Mouse (Mus musculus): ENCODE results near the gene Cbln4. TPM values are rescaled to one million over a fixed set of nuclear protein-coding genes. Genes with fewer than 3 reads are reported as not detected.

Cbln4 gene
- polyA plus RNA-seq (2012; rRNA removed) = 0.03 and 0.04 TPM in 2 replicates

DNA sequence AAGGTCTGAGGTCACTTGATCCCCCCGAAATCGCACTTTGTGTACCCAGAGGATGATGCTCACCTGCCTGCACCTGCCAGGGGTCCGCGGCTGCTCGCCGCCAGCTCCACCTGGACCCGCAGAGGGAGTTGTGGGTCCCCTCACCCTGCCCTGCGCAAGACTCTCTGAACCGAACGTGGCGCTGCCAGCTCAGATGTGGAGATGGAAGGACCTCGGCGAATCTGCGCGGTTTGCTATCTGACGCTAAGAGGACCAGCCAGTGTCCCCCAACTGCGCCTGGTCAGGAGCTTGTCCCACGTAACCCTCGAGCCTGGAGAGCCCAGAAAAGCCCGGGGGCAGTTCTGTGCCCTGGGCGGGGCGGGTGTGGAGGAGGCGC lies at the start of gene Cbln4:
TSS of gene Cbln4 (minus strand) at position 232 of the 376 bp plus-strand sequence.
- 3% methylated on average over 23 of the region's 23 CpGs for WGBS
- DNase-seq (ENCODE audit: low read depth, low spot score) = no peak

DNA sequence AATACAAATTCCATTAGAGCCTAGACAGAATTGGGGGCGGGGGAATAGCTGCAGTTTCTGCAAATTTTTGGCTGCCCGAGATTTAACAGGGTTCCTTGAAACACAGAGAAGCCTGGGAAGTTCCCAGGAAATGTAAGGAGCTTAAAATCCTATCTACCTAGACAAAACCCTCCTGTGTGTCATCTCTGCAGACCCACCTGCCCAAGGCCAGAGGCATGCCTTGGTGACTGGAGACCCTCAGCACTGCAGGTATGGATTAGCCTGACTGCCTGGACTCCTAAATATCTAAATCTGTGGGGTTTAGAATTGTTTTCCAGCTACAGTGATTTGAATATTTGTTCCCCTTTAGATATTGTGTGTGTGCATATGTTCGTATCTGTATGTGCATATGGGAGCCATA lies 35.3 kb upstream of the Cbln4 start:
- no peak for DNase-seq (ENCODE audit: low read depth, low spot score)
- 56% methylated on average over 3 of the region's 3 CpGs for WGBS

DNA sequence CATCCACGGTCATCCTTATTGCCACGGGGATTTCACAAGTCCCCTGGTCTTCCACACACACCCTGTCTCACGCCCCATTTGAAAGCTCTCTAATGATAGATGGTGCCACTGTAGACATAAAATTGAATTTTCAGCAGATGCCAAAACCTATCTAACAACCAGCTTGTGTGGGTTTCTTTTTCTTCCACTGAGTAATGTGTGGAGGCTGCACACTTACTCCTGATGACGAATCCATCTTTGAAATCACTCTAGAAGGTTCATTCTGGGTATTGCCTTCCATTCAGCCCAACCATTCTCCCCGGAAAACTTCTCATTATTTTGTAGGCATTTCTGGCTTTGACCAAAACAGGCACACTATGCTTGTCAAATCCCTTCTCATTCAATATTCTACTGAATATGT lies 33.0 kb upstream of the Cbln4 start:
- DNase-seq (ENCODE audit: low read depth, low spot score) = no peak

DNA sequence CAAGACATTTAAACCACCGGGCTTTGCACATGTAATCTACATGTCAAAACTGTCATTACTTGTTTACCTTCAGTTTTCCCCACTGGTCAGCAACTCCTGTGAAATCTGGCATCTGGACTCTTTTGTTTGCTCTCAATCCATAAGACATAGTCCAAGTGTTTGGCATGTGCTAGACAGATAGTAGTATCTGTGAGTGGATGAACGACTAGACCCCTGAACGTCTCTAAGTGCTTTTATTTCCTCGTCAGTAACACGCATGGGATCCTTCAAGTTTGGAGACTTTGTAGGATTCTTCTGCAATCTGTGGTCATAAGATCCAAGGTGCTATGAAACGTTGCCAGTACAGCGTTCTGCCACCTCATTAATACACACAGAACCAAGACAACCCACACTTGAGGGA lies 19.6 kb upstream of the Cbln4 start:
- 75% methylated on average over 7 of the region's 7 CpGs for WGBS
- DNase-seq (ENCODE audit: low read depth, low spot score) = no peak

More for the DNA sequence above, 33.0 kb upstream of the Cbln4 start:
- 78% methylated on average over 5 of the region's 5 CpGs for WGBS

DNA sequence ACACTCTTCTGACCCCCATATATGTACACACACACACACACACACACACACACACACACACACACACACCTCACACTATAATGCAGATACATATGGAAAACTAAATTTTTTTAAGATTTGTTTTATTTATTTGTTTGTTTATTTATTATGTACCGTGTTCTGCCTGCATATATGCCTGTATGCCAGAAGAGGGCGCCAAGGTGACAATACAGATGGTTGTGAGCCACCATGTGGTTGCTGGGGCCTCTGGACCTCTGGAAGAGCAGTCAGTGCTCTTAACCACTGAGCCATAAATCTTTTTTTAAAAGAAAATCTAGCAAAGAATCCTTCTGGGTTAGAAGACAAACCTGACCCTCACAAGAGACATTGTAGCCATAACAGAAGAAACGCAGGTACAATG lies 16.5 kb upstream of the Cbln4 start:
- WGBS = 56% methylated on average over 3 of the region's 3 CpGs
- DNase-seq (ENCODE audit: low read depth, low spot score) = no peak

DNA sequence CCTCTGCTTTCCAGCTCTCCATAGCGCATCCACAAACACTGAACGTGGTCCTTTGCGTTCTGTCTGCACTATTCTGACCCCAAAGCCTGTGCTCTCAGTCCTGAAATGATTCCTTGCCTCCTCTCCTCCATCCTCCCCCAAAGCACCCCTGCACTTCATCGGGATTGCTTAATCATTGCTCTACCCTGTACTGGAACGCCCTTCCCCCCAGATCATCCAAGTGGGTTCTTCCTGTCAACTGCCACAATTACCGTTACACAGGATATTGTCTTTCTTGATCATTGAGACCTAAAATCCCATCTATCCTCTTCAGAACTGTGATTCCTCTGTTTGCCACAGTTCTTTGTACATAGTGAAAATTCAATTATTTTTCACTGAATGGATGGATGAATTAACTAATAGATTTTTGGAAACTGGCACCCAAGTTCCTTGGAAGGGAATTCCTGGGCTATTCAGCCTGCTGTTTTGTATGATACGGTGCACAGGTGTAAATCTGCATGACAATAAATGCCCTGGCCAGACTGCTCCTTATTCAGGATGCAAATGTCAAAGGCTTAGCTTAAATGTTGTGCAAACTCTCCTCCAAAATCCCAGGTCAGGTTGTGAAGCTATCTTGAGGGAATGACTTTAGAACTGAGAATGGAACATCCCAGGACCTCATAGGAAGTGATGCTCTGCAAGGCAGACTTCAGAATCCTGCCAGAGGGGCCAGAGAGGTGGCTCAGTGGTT lies 15.8 kb upstream of the Cbln4 start:
- DNase-seq (ENCODE audit: low read depth, low spot score) = no peak
- WGBS = 64% methylated on average over 7 of the region's 7 CpGs

DNA sequence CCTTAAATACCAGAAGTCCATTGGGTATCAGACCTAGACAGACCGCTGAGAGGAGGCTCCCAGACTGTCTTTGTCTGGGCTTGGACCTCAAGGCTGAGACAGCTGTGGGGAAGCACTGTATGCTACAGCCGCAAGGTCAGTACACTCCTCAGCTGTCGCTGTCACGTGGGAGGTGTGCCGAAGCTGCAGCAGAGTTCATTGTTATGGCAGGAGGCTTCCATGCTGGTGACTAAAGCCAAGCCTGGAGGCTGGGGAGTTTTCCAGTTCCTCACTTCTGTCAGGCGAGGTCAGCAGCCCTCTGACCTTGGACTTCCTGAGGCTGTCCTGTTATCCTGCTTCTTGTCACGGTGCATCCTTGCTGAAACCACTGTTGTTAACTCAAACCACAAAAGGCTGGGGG lies 2.7 kb upstream of the Cbln4 start:
- 48% methylated on average over 7 of the region's 7 CpGs for WGBS
- no peak for DNase-seq (ENCODE audit: low read depth, low spot score)

DNA sequence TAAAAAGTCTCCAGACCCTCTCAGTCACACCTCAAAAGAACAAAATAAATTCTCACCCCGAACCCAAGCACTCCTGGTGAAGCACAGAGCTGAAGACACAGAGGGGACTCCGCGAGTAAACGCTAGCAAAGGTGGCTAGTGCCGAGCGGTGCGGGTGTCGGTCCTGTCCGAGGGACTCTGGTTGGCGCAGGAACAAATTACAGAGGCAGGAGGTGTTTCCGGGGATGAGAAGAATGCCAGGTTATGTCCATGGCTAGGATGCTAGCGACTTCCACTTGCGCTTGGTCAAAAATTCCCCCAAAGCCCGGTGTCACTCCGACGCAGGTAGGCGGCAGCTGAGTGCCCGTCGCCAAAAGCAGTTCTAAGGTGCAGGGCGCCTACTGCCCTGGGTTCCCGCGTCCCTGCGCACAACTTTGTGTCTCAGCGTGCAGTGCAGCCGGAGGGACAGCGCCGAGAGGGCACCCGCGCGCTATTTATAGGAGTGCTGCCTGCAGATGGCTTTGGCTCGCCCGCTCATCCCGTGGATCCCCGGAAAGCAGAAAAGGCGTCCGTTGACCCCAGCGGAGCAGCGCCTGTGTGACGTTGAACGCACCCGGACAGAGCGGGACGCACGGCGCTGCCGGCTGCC lies 545 bp downstream of the Cbln4 start:
- no peak for DNase-seq (ENCODE audit: low read depth, low spot score)
- 3% methylated on average over 46 of the region's 46 CpGs for whole genome bisulfite sequencing

DNA sequence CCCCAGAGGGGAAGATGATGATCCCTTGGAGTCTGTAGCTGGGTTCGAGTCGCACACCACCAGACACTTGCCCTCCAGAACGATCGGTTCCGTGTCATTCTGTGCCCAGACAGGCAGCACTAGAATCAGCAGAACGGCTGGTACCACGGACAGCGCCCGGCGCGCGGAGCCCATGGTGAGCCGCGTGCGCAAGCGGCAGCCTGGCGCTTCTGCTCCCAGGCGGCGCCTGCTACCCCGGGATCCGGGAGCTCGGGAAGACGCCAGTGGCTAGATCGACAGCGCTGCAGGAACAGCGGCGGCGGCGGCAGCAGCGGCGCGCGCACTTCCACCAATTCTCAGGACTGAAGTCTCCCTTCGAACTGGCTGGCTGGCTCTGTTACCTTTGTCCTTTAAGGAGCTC lies 1.1 kb downstream of the Cbln4 start:
- WGBS = 3% methylated on average over 34 of the region's 34 CpGs
- DNase-seq (ENCODE audit: low read depth, low spot score) = no peak

DNA sequence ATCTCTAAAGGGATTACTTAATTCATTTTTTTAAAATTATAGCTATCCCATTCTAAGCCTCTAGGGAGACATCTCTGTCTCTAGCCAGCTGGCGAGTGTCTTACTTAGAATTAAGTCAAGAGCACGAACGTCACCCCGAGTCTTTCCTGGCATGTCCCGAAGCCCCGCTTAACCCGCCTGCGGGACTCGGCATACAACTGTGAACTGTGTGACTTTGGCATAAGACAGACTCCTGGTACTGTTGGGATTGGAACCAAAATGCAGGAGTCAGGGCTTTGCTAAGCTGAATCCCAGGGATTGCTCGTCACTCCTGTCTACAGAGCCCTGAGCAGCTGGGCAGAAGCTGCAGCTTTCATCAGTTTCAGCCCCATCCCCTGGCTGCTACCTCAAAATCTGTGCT lies 2.4 kb downstream of the Cbln4 start:
- DNase-seq (ENCODE audit: low read depth, low spot score) = no peak
- 73% methylated on average over 10 of the region's 10 CpGs for WGBS

DNA sequence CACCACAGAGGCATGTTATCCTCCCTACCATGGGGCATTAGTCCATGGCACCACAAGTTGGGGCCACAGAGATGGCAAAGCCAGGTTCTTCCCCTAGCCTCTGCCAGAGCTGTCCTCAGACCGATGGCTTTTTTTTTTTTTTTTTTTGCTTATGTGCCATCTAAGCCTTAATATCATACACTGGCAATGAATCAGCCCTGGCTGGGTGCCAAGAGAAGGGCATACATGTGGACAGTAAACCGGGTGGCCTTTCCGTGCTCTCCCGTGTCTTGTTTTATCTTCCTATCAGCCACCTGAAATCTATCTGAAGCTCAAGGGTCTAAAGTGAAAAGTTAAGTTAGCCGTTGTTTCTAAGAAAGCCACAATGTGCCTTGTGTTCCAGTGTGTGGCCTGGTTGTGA lies 3.7 kb downstream of the Cbln4 start:
- no peak for DNase-seq (ENCODE audit: low read depth, low spot score)
- 76% methylated on average over 5 of the region's 5 CpGs for WGBS

DNA sequence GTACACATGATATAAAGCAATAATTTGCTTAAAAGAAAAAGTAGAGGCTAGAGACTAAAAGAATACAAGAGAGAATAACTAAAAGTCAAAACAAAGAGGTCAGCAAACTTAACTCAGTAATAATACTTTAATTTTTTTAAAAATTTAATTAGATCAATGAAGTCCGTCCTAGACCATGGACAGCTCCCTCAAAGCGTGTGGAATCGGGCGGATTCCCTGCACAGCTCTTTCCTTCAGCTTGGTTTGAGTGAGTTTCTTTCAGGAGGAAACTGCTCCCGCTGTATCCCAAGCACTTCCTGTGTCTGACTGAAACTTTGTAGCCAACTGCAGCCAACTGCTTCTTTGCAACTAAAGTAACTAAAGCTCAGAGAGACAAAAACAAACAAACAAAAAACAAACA lies 9.0 kb downstream of the Cbln4 start:
- DNase-seq (ENCODE audit: low read depth, low spot score) = no peak
- WGBS = 26% methylated on average over 5 of the region's 5 CpGs

DNA sequence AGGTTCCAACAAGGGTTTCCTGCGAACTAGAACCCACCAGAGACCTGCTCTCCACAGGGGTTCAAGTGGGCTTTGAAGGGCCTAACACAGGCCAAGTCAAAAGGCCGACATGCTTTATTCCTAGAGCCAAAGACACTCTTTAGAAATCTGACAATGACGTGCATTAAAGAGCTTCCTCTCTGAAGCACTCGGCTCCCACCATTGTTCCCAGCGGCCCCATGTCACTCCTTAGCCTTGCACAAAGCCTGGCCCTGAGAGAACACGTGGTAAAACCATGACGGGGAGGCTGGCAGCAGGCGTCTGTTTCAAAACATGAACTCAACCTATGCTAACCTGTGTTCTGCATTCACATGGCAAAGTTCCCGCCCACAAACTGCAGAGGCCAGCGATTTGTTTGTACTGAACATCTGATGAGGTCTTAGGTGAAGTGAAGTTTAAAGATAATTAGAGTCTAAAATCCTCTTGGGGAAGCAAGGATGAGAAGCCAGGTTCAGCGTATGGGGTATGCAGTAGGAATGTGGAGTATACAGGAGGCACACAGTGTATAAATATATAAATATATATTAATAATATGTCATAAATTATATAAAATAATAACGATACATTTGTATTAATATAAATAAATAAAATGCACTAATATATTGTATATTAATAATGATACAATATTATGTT lies 17.7 kb downstream of the Cbln4 start:
- 74% methylated on average over 12 of the region's 12 CpGs for WGBS
- no peak for DNase-seq (ENCODE audit: low read depth, low spot score)

DNA sequence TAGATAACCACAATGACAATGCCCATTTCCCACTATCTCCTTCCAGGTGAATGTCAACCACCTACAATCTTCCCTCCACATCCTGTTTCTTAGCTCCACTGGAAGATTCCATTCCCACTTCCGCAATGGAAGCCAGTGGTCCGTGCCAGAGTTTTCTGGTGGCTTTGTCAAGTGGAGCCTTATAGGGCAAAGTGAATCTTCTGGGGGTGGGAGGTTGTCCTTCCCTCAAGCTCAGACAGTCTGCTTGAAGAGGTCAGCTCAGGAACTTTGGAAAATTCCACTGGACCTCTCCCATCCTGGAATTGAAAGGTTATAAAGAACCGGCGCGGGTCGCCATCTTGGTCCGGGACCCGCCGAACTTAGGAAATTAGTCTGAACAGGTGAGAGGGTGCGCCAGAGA lies 36.5 kb downstream of the Cbln4 start:
- 96% methylated on average over 10 of the region's 10 CpGs for WGBS
- no peak for DNase-seq (ENCODE audit: low read depth, low spot score)

DNA sequence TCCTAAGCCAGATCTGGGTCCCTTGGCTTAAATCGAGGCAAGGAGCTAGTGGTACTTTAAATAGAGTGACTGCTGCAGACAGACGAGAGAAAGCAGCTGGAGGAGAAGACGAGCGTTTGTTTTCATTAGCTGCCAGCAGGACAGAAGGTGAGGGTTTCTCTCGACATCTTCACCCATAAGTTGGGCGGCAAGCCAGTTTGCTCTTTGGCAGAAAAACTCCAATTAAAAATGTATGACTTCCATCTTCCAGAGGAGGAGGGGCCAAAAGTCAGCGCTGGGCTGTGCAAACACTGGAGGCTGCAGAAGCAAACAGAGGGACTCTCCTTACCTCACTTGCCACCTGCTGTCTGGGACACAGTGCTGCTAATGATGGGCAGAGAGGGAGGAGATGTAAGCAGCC lies 37.3 kb downstream of the Cbln4 start:
- peak; percentile 11 for DNase-seq (ENCODE audit: low read depth, low spot score)
- 7% methylated on average over 7 of the region's 7 CpGs for WGBS

DNA sequence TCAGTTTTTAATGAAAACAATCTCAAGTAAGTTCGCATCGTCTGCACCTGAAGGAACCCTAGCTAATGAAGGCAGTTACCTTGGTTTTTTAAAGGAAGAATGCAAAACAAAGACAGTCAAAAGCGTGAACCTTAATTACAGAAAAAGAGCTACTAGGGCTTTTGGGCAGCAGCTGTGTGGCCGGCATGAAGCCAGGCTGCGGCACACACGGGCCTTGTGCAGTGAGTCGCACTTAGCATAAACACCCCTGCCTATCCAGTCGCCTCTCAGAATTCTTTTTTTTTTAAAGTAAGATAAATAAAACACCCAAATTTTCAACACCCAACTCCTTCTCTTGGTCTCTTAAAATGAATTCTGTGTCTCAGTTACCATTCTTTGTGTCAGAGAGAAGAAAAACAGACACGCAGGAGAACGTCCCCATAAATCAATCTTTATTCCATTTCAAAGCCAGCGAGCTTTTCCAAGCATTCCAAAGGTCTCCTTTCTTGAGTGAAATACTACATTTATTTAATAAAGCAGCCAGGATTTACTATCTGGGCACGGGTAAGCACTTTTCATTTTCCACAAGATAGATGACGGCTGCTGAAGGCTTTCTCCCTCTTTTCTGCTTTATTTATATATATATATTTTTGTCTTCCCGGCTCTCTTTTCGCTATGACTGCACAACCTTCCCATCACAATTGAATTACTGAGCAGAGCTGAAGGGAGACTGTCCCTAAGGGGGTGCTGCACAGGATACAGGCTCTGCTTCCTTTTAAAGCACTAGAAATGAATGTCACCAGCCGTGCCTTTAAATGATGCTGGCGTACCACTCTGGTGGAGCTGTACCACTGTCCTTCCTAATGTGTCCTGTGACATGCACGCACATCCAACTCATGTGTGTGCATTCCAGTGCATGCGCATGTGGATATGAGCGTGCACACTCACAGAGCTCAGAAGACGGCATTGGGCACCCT lies 39.0 kb downstream of the Cbln4 start:
- DNase-seq (ENCODE audit: low read depth, low spot score) = no peak
- WGBS = 60% methylated on average over 21 of the region's 21 CpGs

DNA sequence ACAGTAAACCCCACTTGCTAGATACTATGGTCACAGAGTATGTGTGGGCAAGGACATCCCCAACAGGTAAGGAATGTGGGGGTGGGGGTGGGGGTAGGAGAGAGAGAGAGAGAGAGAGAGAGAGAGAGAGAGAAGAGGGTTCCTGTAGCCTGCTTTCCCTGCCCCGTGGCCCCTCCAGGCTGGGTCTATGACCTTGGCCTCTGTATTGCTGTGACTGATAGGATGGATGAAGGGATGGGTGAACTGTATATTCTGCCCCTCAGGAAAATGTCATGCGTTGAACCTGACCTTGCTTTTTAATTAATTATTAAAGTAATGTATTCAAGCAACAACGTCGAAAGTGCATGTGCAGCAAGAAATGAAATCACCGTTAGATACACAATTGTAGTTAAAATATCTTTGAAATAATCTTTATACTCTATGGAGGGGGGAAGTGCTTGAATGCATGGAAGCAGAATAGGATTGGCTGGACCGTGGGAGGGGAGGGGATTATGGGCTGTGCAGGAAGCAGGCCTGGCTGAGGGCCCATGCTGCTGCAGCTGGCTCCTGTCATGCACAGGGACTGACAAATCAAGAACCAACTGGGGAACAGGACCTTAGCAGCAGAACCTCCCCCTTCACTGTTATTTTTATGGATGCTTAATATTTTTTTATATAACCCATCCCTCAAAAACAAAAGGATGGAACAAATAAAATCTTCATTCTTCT lies 46.1 kb downstream of the Cbln4 start:
- WGBS = 47% methylated on average over 6 of the region's 6 CpGs
- DNase-seq (ENCODE audit: low read depth, low spot score) = no peak

DNA sequence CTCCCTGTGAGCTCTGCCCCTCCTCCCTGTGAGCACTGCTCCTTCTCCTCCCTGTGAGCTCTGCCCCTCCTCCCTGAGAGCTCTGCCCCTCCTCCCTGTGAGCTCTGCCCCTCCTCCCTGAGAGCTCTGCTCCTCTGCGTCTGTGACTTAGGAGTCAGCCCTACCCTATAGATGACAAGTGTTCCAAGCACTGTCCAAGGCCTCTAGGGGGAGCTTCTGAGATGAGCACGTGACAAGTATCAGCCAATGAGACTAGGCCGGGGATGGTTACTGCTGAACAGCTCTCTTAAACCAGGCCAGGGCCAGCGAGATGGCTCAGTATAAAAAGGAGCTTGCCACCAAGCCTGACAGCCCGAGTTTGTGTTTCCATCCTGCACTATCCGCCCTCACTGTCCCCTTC lies 48.4 kb downstream of the Cbln4 start:
- 66% methylated on average over 6 of the region's 6 CpGs for WGBS

DNA sequence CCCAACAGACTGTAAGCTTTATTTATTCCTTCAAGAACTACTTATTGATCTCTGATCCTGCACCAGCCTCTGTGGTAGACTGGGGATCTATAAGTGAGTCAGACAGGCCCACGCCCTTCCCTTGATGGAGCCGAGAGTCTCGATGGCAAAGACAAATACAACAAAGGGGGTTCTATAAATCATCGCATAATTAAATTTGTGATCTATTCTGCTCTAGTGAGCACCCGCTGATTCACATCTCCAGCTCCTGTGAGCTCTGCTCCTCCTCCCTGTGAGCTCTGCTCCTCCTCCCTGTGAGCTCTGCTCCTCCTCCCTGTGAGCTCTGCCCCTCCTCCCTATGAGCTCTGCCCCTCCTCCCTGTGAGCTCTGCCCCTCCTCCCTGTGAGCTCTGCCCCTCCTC lies 49.0 kb downstream of the Cbln4 start:
- no peak for DNase-seq (ENCODE audit: low read depth, low spot score)
- 66% methylated on average over 5 of the region's 5 CpGs for WGBS

More for the DNA sequence above, 48.4 kb downstream of the Cbln4 start:
- DNase-seq (ENCODE audit: low read depth, low spot score) = peak; percentile 6

Data from large intestine, adult 2 months (tissue).